Mouse (Mus musculus) thymus, adult 2 months (tissue): ENCODE measurements around the gene Sdr39u1.

Experiments
- CTCF ChIP-seq: fragments of 200-500 bp; IDR thresholded peaks from 2 replicates; pipeline ENCODE4 v1.5.1; 2012; ENCODE audit warnings: mild to moderate bottlenecking, control low read depth, low read length, moderate library complexity, borderline replicate concordance; ENCODE audit not compliant: control insufficient read depth, poor library complexity, insufficient read depth; ENCODE audit errors: extremely low read depth
- POLR2A ChIP-seq: fragments of 200-500 bp; IDR thresholded peaks from 2 replicates; pipeline ENCODE4 v1.6.1; 2012; ENCODE audit warnings: mild to moderate bottlenecking, low read length, control low read depth, moderate library complexity; ENCODE audit not compliant: control insufficient read depth, poor library complexity, insufficient read depth; ENCODE audit errors: extremely low read depth

- no peak for TF ChIP-seq CTCF
- no peak for TF ChIP-seq POLR2A
Observed at GRCm38 (mm10) chr14:55873242-55873713, 26.8 kb downstream of the Sdr39u1 start.
